Mouse (Mus musculus) heart, postnatal 0 days (tissue): ENCODE measurements around the gene Lor.

Source experiments
- CTCF ChIP-seq: IDR thresholded peaks from 2 replicates; pipeline ENCODE4 v1.5.1; 2016; ENCODE audit warnings: antibody characterized with exemption, control low read depth, low read depth
- EP300 ChIP-seq: IDR thresholded peaks from 2 replicates; pipeline ENCODE4 v1.6.1; 2016; ENCODE audit warnings: antibody characterized with exemption, low read depth

DNA sequence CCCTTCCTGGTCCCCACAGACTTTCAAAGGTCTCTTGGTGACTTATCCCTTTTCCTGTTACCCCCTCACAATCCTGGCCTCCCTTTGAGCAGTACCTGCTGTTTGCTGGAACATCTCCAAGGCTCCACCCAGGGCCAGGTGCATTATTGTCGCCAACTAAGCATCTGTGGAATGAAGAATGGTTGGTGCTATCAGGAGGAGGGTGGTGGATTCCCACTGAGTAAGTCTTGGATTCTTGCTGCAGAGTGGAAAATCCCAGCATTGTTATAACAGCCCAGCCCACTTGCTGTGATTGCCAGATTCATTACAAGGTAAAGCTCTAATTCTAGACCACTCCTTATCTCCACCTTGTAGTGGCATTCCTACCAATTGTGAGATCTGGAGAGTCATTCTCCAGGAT lies 49.0 kb downstream of the Lor start:
- TF ChIP-seq CTCF (no peak), EP300 (no peak)
